Mouse (Mus musculus) G1E (cell line): ENCODE measurements around the gene Tinagl1. TPM values are rescaled to one million over a fixed set of nuclear protein-coding genes. Genes with fewer than 3 reads are reported as not detected.

Experiments used
- ATAC-seq: 2 replicates; pipeline ENCODE4 v1.8.0; 2016; ENCODE audit warnings: mild to moderate bottlenecking; ENCODE audit not compliant: insufficient number of reproducible peaks, poor library complexity, low FRiP score, severe bottlenecking; ENCODE audit errors: extremely low read depth
- DNase-seq: peaks from one replicate; pipeline ENCODE4 v3.0.0; 2012; ENCODE audit warnings: low spot score
- H3K27me3 ChIP-seq: 2 replicates; pipeline ENCODE4 v1.6.1; 2012; ENCODE audit warnings: mild to moderate bottlenecking, low read length, inconsistent platforms; ENCODE audit not compliant: insufficient read depth
- H3K36me3 ChIP-seq: replicated peaks from 2 replicates; pipeline ENCODE3; 2012; ENCODE audit warnings: mild to moderate bottlenecking, inconsistent platforms
- H3K4me1 ChIP-seq: 2 replicates; pipeline ENCODE4 v1.6.1; 2012; ENCODE audit warnings: low read depth, low read length, inconsistent platforms, mixed read lengths; ENCODE audit not compliant: insufficient read depth
- H3K4me3 ChIP-seq: 2 replicates; pipeline ENCODE4 v1.5.1; 2012; ENCODE audit warnings: low read depth, mild to moderate bottlenecking, inconsistent platforms, low read length, moderate library complexity, mixed read lengths
- H3K9me3 ChIP-seq: replicated peaks from 2 replicates; pipeline ENCODE4 v1.6.1; 2012; ENCODE audit warnings: inconsistent platforms
- CTCF ChIP-seq: IDR thresholded peaks from 2 replicates; pipeline ENCODE4 v1.5.1; 2012; ENCODE audit warnings: low read depth, low read length, inconsistent platforms, mixed read lengths
- GATA1 ChIP-seq: IDR thresholded peaks from 2 replicates; pipeline ENCODE4 v1.6.1; 2012; ENCODE audit warnings: borderline replicate concordance, low read length, inconsistent platforms, mixed read lengths
- GATA2 ChIP-seq: IDR thresholded peaks from 2 replicates; pipeline ENCODE4 v1.6.1; 2012; ENCODE audit warnings: low read depth, low read length, inconsistent platforms, borderline replicate concordance
- POLR2AphosphoS5 ChIP-seq: IDR thresholded peaks from 2 replicates; pipeline ENCODE4 v1.6.1; 2012; ENCODE audit warnings: low read depth, low read length, inconsistent platforms; ENCODE audit not compliant: insufficient replicate concordance
- TAL1 ChIP-seq: conservative IDR thresholded peaks from 2 replicates; pipeline ENCODE4 v1.6.1; 2012; ENCODE audit warnings: low read depth, low read length, inconsistent platforms, mixed read lengths
- polyA plus RNA-seq: library from polyadenylated mRNA; stranded (reverse); fragments of >175 nt; gene quantifications from 2 replicates; pipeline ENCODE4 v1.2.3, GENCODE M21; 2012
- total RNA-seq, 2 experiments: library from RNA; stranded (forward) in 1 of 2; stranded (reverse) in 1 of 2; fragments of 200-1000 nt in 1 of 2; fragments of >200 nt in 1 of 2; fragmentation: Nextera tagmentation in 1 of 2; gene quantifications; 2 replicates each; pipeline ENCODE4 v1.2.3; 2014 to 2017

Tinagl1 gene
- total and polyA plus RNA-seq, 3 experiments = 0.08 to 3.2 (median 0.38) TPM

GRCm38 (mm10) chr4:130212421-130212820 lies 37.5 kb upstream of the Tinagl1 start:
- Histone ChIP-seq H3K9me3 (peaks cover 8% of the 10 kb centered on the region; the same call in 1 of the 2 replicates), H3K4me1 (peaks cover 27% of the 10 kb centered on the region), H3K27me3 (peaks cover 14% of the 10 kb centered on the region), H3K36me3 (no peaks in the 10 kb centered on the region), H3K4me3 (no peak overlapping the region)
- DNase-seq = no peak
- TF ChIP-seq CTCF (no peak), GATA1 (no peak)
- ATAC-seq = no peak

- Histone ChIP-seq H3K9me3 (peaks cover 13% of the 10 kb centered on the region), H3K4me1 (peaks cover 27% of the 10 kb centered on the region), H3K36me3 (no peaks in the 10 kb centered on the region), H3K27me3 (peaks cover 12% of the 10 kb centered on the region), H3K4me3 (no peak overlapping the region)
- ATAC-seq = no peak
- TF ChIP-seq POLR2AphosphoS5 = no peak
- TF ChIP-seq GATA2 = no peak
- TF ChIP-seq TAL1 = 0 out of 2 replicates have a peak, but pooled peaks have one; percentile 36
- DNase-seq = no peak
Observed at GRCm38 (mm10) chr4:130211870-130212269, 36.9 kb upstream of the Tinagl1 start.

- Histone ChIP-seq H3K4me1 (no peaks in the 10 kb centered on the region), H3K4me3 (no peak overlapping the region)
- ATAC-seq = peak; percentile 45; the same call in 1 of the 2 replicates
Observed at GRCm38 (mm10) chr4:130198694-130199670, 24.1 kb upstream of the Tinagl1 start.

GRCm38 (mm10) chr4:130196542-130196941 lies 21.6 kb upstream of the Tinagl1 start:
- H3K27me3 ChIP-seq = peaks cover 36% of the 10 kb centered on the region
- DNase-seq (no peak), ATAC-seq (no peak)
- no peaks in the 10 kb centered on the region for H3K36me3 ChIP-seq
- H3K4me3 ChIP-seq = no peak overlapping the region
- H3K4me1 ChIP-seq = no peaks in the 10 kb centered on the region
- H3K9me3 ChIP-seq = no peaks in the 10 kb centered on the region
- no peak for TF ChIP-seq CTCF
- no peak for TF ChIP-seq TAL1
- no peak for TF ChIP-seq GATA1
- no peak for TF ChIP-seq POLR2AphosphoS5
- TF ChIP-seq GATA2 = no peak

More at GRCm38 (mm10) chr4:130198694-130199670, 24.1 kb upstream of the Tinagl1 start:
- H3K27me3 ChIP-seq = peaks cover 31% of the 10 kb centered on the region
- no peaks in the 10 kb centered on the region for H3K36me3 ChIP-seq
- peak; percentile 49 for DNase-seq
- no peak for TF ChIP-seq GATA2
- TF ChIP-seq CTCF = peak; percentile 94
- TF ChIP-seq POLR2AphosphoS5 = no peak
- no peak for TF ChIP-seq GATA1
- no peak for TF ChIP-seq TAL1
- peaks cover 19% of the 10 kb centered on the region for H3K9me3 ChIP-seq

- ATAC-seq (no peak), DNase-seq (no peak)
- Histone ChIP-seq H3K9me3 (no peaks in the 10 kb centered on the region), H3K27me3 (peaks cover 40% of the 10 kb centered on the region), H3K4me3 (no peak overlapping the region), H3K4me1 (no peaks in the 10 kb centered on the region), H3K36me3 (no peaks in the 10 kb centered on the region)
- TF ChIP-seq POLR2AphosphoS5 (no peak), GATA2 (no peak), CTCF (no peak), GATA1 (no peak), TAL1 (no peak)
Observed at GRCm38 (mm10) chr4:130195924-130196323, 21.0 kb upstream of the Tinagl1 start.

- ATAC-seq (no peak), DNase-seq (no peak)
- peaks cover 30% of the 10 kb centered on the region for H3K27me3 ChIP-seq
- H3K4me1 ChIP-seq = peaks cover 6% of the 10 kb centered on the region
- H3K4me3 ChIP-seq = no peak overlapping the region
- TF ChIP-seq GATA1 (no peak), GATA2 (no peak), POLR2AphosphoS5 (no peak), CTCF (no peak), TAL1 (no peak)
- H3K9me3 ChIP-seq = no peaks in the 10 kb centered on the region
- no peaks in the 10 kb centered on the region for H3K36me3 ChIP-seq
Observed at GRCm38 (mm10) chr4:130192266-130192665, 17.3 kb upstream of the Tinagl1 start.
